Mouse (Mus musculus): Measurements from ENCODE around the gene Lep. TPM values are rescaled to one million over a fixed set of nuclear protein-coding genes. Genes with fewer than 3 reads are reported as not detected.

Lep gene
- polyA plus RNA-seq, 1 experiment from 2014 or later = 0.05 TPM

DNA sequence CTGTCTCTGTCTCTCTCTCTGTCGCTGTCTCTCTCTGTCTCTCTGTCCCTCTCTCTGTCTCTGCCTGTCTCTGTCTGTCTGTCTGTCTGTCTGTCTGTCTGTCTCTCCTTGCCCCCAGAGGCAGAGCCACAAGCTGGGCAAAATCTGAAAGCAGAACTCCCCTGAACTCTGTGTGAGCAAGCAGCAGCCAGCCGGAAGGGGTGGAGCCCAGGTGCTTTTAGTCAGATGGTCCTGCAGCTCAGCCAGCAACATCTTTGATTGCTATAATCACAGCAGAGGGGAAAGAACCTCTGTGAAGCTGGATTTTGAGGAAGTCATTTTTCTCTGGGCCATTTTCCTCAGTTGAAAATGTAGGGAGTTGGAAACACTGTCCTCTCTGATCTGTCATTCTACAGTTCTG is 19.8 kb upstream of the Lep start:
- CTCF ChIA-PET = interaction anchor here (1.5 kb wide), 1 partner anchor 10 kb away, joined by 5 read pairs; no protein-coding TSS in a partner anchor
- POLR2A ChIA-PET = no interaction called here
- in situ Hi-C loops (cut with MboI; ENCODE audit: low pct_unique_long_range_greater_than_20kb) = no loop called here
- no peaks in the 10 kb centered on the region for H3K27me3 ChIP-seq
- DNase-seq (ENCODE audit: low read depth, low spot score) (no peak), ATAC-seq (no peak)
- no peak for TF ChIP-seq CTCF (IDR thresholded peaks at IDR 0.05)

DNA sequence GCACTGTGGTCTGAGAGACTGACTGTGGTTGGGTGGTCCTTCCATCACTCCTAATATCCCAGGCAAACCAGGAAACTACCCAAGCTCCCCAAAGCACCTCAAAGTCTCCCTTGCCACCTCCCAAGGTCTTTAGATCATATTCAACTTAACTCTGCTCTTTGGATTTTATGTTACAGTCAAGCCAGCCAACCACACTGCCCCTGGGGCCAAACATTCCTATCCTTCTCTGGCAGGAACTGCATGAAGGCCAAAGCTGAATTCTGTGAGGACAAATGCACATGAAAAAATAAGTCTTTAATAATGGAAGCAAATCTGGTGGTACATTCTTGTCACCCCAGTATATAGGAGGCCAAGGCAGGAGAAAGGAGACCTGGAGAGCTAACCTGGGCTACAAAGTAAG is 16.0 kb upstream of the Lep start:
- ChIA-PET POLR2A (no interaction called here), CTCF (no interaction called here)
- DNase-seq (ENCODE audit: low read depth, low spot score) (no peak), ATAC-seq (no peak)
- no peak for TF ChIP-seq CTCF (IDR thresholded peaks at IDR 0.05)
- in situ Hi-C loops (cut with MboI; ENCODE audit: low pct_unique_long_range_greater_than_20kb) = no loop called here
- H3K27me3 ChIP-seq = no peaks in the 10 kb centered on the region

DNA sequence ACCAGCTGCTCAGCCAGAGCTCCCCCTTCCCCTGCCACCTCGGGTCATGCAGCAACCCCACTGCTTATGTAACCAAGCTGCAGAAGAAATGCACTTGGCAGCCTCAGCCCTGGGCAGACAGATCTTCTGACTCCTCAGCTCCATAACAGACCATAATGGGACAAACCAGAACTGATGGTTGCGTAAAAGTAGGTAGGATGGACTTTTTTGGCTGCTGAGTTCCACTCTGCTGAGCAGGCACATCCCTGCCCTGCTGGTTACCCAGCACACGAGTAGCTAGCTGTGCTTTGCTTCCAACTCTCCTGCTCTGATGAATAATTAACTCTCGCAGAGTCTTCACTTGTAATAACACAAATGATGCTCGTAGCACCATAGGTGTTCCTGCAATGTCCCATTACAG is 10.1 kb upstream of the Lep start:
- CTCF ChIA-PET = interaction anchor here (0.9 to 3.2 kb wide), 6 partner anchors 10 to 520 kb away, joined by 3 to 11 read pairs (median 4); no protein-coding TSS in a partner anchor
- no peak for DNase-seq (ENCODE audit: low read depth, low spot score)
- in situ Hi-C loops (cut with MboI; ENCODE audit: low pct_unique_long_range_greater_than_20kb) = no loop called here
- H3K27me3 ChIP-seq = no peaks in the 10 kb centered on the region
- ATAC-seq = peak; percentile 85
- POLR2A ChIA-PET = interaction anchor here (0.7 to 0.8 kb wide), 2 partner anchors 12 to 15 kb away, joined by 3 read pairs; no protein-coding TSS in a partner anchor
- TF ChIP-seq CTCF (IDR thresholded peaks at IDR 0.05) = no peak

DNA sequence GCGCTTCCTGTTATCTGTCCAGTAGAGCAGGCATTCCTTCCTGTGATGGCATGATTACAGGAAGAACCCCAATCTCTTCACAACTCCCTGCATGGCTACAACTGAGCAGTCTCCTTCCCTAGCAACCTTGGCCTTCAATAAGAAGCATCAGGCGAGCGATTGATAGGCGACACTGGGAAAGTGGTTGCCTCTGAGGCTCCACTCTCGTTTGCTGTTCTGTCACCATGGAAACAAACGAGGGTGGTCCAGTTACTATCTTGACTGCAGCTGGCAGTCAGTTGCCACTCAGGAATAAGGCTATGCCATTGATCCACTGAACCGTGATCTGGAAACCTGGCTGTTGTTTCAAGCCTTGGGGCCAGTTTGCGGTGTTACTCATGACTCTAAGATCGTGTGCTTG is 7.8 kb upstream of the Lep start:
- TF ChIP-seq CTCF (IDR thresholded peaks at IDR 0.05) = no peak
- DNase-seq (ENCODE audit: low read depth, low spot score) = no peak
- ATAC-seq = no peak
- no peaks in the 10 kb centered on the region for H3K27me3 ChIP-seq
- CTCF ChIA-PET = interaction anchor here (1.4 kb wide), 1 partner anchor 15 kb away, joined by 3 read pairs; no protein-coding TSS in a partner anchor
- in situ Hi-C loops (cut with MboI; ENCODE audit: low pct_unique_long_range_greater_than_20kb) = no loop called here
- POLR2A ChIA-PET = interaction anchor here (1.4 kb wide), 1 partner anchor 13 kb away, joined by 3 read pairs; no protein-coding TSS in a partner anchor

DNA sequence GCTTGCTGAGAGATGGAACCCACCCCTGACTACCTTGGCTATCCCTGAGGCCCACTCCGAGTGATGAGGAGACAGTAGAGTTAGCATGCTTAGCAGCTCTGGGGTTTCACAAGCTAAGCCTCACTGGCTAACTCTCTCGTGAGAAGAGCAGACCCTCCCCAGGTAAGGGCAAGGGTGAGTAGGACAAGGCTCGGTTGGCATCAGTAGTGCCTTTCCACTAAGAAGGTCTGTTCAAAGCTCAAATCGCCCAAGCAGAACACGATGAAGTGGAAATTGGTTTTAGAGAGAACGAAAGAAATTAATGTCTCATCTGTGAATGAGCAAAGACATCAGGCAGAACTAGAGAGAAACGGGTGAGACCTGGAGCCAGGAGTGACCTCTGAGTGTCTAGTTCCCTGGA is 6.8 kb upstream of the Lep start:
- ATAC-seq (no peak), DNase-seq (ENCODE audit: low read depth, low spot score) (no peak)
- ChIA-PET CTCF (interaction anchor here (1.3 to 1.4 kb wide), 2 partner anchors 9 to 16 kb away, joined by 3 to 5 read pairs; no protein-coding TSS in a partner anchor), POLR2A (interaction anchor here (1.4 kb wide), 1 partner anchor 12 kb away, joined by 3 read pairs; no protein-coding TSS in a partner anchor)
- no peaks in the 10 kb centered on the region for H3K27me3 ChIP-seq
- in situ Hi-C loops (cut with MboI; ENCODE audit: low pct_unique_long_range_greater_than_20kb) = no loop called here
- no peak for TF ChIP-seq CTCF (IDR thresholded peaks at IDR 0.05)

DNA sequence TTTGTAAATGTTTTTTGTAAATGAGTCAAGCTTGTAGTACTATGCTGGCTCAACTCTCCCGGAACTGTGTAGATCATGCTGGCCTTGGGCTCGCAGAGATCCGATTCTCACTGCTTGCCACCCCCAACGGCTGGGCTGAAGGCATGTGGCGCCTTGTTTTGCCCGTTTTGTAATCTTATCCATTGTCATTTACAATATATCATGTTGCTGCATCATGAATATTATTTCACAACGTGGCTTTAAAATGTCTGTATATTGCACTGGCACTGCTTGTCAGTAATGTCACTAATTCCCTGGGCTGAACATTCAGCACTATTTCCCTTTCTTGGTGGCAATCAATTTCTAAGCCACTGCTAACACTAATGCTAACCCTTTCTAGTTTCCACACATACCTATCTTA is 3.6 kb upstream of the Lep start:
- no peaks in the 10 kb centered on the region for H3K27me3 ChIP-seq
- DNase-seq (ENCODE audit: low read depth, low spot score) = no peak
- in situ Hi-C loops (cut with MboI; ENCODE audit: low pct_unique_long_range_greater_than_20kb) = no loop called here
- no peak for ATAC-seq
- TF ChIP-seq CTCF (IDR thresholded peaks at IDR 0.05) = no peak
- ChIA-PET CTCF (no interaction called here), POLR2A (no interaction called here)

DNA sequence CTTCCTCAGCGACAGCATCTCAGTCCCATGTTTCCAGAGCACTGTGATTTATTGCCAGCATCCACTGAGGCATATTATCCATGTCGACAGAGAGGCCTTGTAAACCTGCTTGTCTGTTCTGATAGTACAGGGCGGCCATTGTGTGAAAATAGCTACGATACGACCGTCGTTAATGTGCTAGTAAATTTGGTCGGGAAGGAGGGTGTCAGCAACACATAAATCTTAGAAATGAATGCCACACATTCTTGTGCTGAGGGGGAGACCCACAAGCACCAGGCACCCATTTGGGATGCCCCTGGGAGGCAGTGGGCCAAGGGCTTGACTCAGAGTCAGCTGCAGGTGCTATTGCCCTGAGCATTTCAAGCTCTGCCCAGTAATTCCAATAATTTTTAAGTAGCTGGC is 6.4 kb downstream of the Lep start:
- no peak for TF ChIP-seq CTCF (IDR thresholded peaks at IDR 0.05)
- no peaks in the 10 kb centered on the region for H3K27me3 ChIP-seq
- ChIA-PET CTCF (interaction anchor here (0.8 to 1.2 kb wide), 2 partner anchors 10 to 16 kb away, joined by 3 to 4 read pairs; no protein-coding TSS in a partner anchor), POLR2A (interaction anchor here (1.3 to 1.6 kb wide), 2 partner anchors 29 to 34 kb away, joined by 3 to 10 read pairs; no protein-coding TSS in a partner anchor)
- in situ Hi-C loops (cut with MboI; ENCODE audit: low pct_unique_long_range_greater_than_20kb) = no loop called here
- ATAC-seq (peak; percentile 93), DNase-seq (ENCODE audit: low read depth, low spot score) (peak; percentile 82)

DNA sequence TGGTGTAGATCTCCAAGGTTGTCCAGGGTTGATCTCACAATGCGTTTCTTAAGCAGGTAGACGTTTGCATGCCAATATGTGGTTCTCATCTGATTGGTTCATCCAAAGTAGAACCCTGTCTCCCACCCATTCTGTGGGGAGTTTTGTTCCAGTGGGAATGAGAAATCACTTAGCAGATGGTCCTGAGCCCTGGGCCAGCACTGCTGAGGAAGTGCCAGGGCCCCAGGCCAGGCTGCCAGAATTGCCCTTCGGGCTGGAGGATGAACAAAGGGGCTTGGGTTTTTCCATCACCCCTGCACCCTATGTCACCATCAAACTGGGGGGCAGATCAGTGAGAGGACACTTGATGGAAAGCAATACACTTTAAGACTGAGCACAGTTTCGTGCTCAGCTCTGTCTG is 12.2 kb downstream of the Lep start:
- no peaks in the 10 kb centered on the region for H3K27me3 ChIP-seq
- CTCF ChIA-PET = no interaction called here
- ATAC-seq (no peak), DNase-seq (ENCODE audit: low read depth, low spot score) (no peak)
- no peak for TF ChIP-seq CTCF (IDR thresholded peaks at IDR 0.05)
- in situ Hi-C loops (cut with MboI; ENCODE audit: low pct_unique_long_range_greater_than_20kb) = no loop called here
- POLR2A ChIA-PET = no interaction called here

DNA sequence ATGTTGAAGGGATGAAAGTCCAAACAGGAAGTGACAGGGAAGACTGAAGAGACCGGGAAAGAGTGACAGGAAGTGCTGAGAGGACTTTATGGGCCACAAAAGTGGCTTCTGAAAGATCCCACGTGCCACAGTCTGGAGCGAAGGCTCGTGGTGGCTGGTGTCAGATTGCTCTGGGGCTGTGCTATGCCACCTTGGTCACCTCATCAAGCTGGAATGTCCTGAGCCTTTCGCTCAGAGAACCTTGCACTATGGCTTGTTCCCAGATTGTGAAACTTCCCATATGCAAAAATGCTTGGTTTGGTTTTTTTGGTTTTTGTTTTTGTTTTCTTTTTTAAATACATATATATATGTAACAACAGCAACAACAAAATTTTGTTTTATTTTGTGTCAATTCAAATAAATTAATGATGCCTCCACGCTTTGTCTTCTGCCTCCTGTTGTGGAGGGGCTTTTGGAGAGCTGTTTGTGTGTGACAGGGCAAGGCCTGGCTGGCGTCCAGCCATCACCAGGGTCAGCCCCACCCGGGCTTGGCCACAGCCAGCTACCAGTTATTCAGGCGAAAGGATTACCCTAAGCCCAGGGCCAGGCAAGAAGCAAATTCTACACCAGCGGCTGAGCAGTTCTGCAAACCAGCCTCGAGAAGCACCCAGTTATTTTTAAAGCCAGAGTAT is 13.6 kb downstream of the Lep start:
- ChIA-PET POLR2A (interaction anchor here (0.8 kb wide), 1 partner anchor 77 kb away, joined by 3 read pairs; no protein-coding TSS in a partner anchor), CTCF (interaction anchor here (0.9 to 1.5 kb wide), 2 partner anchors 9 to 44 kb away, joined by 4 read pairs; no protein-coding TSS in a partner anchor)
- ATAC-seq = peak; percentile 77
- in situ Hi-C loops (cut with MboI; ENCODE audit: low pct_unique_long_range_greater_than_20kb) = no loop called here
- H3K27me3 ChIP-seq = no peaks in the 10 kb centered on the region
- no peak for DNase-seq (ENCODE audit: low read depth, low spot score)
- no peak for TF ChIP-seq CTCF (IDR thresholded peaks at IDR 0.05)

DNA sequence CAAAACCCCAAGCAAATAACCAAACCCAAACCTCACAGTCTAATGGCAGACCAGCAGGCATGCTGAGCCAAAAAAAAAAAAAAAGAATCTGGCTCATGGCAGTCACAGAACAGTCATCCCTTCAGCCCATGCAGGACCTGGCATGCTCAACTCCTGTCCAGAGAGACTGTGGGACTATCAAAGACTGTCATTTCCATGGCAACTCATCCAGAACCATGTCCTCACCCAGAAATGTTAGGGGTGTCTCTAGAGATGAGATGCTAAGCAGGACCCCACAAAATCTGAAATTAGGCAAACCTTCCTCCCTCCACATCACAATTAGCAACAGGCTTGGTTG is 14.1 kb downstream of the Lep start:
- DNase-seq (ENCODE audit: low read depth, low spot score) = no peak
- TF ChIP-seq CTCF (IDR thresholded peaks at IDR 0.05) = no peak
- ATAC-seq = peak; percentile 41
- in situ Hi-C loops (cut with MboI; ENCODE audit: low pct_unique_long_range_greater_than_20kb) = no loop called here
- CTCF ChIA-PET = interaction anchor here (0.9 to 1.5 kb wide), 2 partner anchors 9 to 44 kb away, joined by 4 read pairs; no protein-coding TSS in a partner anchor
- H3K27me3 ChIP-seq = no peaks in the 10 kb centered on the region
- POLR2A ChIA-PET = interaction anchor here (0.8 kb wide), 1 partner anchor 76 kb away, joined by 3 read pairs; no protein-coding TSS in a partner anchor

DNA sequence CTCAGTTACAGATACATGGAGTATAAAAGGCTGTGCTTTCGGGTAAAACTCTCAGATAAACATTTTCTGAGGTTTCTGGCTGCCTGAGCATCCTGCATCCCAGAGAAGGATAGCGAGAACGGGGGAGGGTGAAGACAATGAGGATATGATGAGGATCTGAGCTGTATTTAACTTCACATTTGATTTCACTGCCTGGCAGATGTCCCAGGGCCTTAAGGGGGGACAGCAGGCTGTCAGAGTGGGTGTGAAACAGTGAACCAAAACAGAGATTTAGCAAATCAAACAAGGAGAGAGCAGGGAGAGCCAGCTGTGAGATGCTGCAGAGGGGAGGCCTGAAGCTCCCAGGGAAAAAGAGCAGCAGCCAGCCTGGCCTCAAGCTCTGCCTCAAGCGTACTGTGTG is 19.3 kb downstream of the Lep start:
- POLR2A ChIA-PET = no interaction called here
- in situ Hi-C loops (cut with MboI; ENCODE audit: low pct_unique_long_range_greater_than_20kb) = no loop called here
- DNase-seq (ENCODE audit: low read depth, low spot score) (no peak), ATAC-seq (no peak)
- TF ChIP-seq CTCF (IDR thresholded peaks at IDR 0.05) = no peak
- CTCF ChIA-PET = no interaction called here
- H3K27me3 ChIP-seq = no peaks in the 10 kb centered on the region
